Mouse (Mus musculus) kidney, embryonic 15.5 days (tissue): ENCODE results near the gene Gm42906. TPM values are rescaled to one million over a fixed set of nuclear protein-coding genes. Genes with fewer than 3 reads are reported as not detected.

Source experiments
- ATAC-seq: fragments of 200-750 bp; cut with Nextera tagmentation; replicated peaks from 2 replicates; pipeline ENCODE4 v1.8.0; 2017; ENCODE audit warnings: moderate TSS enrichment; ENCODE audit not compliant: low FRiP score
- H3K27ac ChIP-seq: fragments of 300-500 bp; sonication (generic); 2 replicates; pipeline ENCODE4 v1.5.1; 2015; ENCODE audit warnings: mild to moderate bottlenecking, inconsistent platforms
- H3K27me3 ChIP-seq: fragments of 300-500 bp; sonication (generic); 2 replicates; pipeline ENCODE4 v1.6.1; 2015; ENCODE audit warnings: inconsistent platforms
- H3K36me3 ChIP-seq: fragments of 300-500 bp; sonication (generic); 2 replicates; pipeline ENCODE4 v1.6.1; 2015; ENCODE audit warnings: inconsistent platforms
- H3K4me1 ChIP-seq: fragments of 300-500 bp; sonication (generic); 2 replicates; pipeline ENCODE4 v1.6.1; 2015; ENCODE audit warnings: inconsistent platforms
- H3K4me2 ChIP-seq: fragments of 300-500 bp; sonication (generic); 2 replicates; pipeline ENCODE4 v1.6.1; 2015; ENCODE audit warnings: moderate library complexity, mild to moderate bottlenecking, inconsistent platforms
- H3K4me3 ChIP-seq: fragments of 300-500 bp; sonication (generic); replicated peaks from 2 replicates; pipeline ENCODE4 v1.5.1; 2015; ENCODE audit warnings: mild to moderate bottlenecking, inconsistent platforms
- H3K9ac ChIP-seq: fragments of 300-500 bp; sonication (generic); 2 replicates; pipeline ENCODE4 v1.6.1; 2015; ENCODE audit warnings: mild to moderate bottlenecking, inconsistent platforms
- H3K9me3 ChIP-seq: fragments of 300-500 bp; sonication (generic); replicated peaks from 2 replicates; pipeline ENCODE4 v1.6.1; 2016; ENCODE audit warnings: inconsistent platforms
- WGBS: fragments of 180-500 bp; shearing (Covaris S2); methylation state at CpG from one replicate; pipeline ENCODE4 v1.1.7; 2015; ENCODE audit warnings: mixed read lengths; 5-methylcytosine and 5-hydroxymethylcytosine counted together
- polyA plus RNA-seq: library from polyadenylated mRNA; unstranded; fragments of >200 nt; fragmentation: Nextera tagmentation; extraction: Ambion mirVana; gene quantifications from 2 replicates; pipeline ENCODE4 v1.2.1, GENCODE M21; 2015

Gm42906 gene
- polyA plus RNA-seq, 1 experiment from 2014 or later = not detected

- Histone ChIP-seq H3K36me3 (peaks cover 27% of the 10 kb centered on the region), H3K27ac (peak overlapping the region; percentile 49), H3K4me1 (peaks cover 44% of the 10 kb centered on the region), H3K9ac (no peak overlapping the region), H3K9me3 (peaks cover 9% of the 10 kb centered on the region; the same call in 1 of the 2 replicates), H3K27me3 (no peaks in the 10 kb centered on the region), H3K4me2 (no peak overlapping the region), H3K4me3 (no peak overlapping the region)
- 55% methylated on average over 5 of the region's 5 CpGs for WGBS
- no peak for ATAC-seq
Observed at GRCm38 (mm10) chr5:151059772-151060171, 368.2 kb downstream of the Gm42906 start.

GRCm38 (mm10) chr5:151059352-151059751 lies 368.6 kb downstream of the Gm42906 start:
- Histone ChIP-seq H3K27me3 (no peaks in the 10 kb centered on the region), H3K9me3 (peaks cover 9% of the 10 kb centered on the region; the same call in 1 of the 2 replicates), H3K9ac (no peak overlapping the region), H3K4me2 (no peak overlapping the region), H3K4me3 (no peak overlapping the region), H3K36me3 (peaks cover 27% of the 10 kb centered on the region), H3K27ac (peak overlapping the region; percentile 49), H3K4me1 (peaks cover 48% of the 10 kb centered on the region)
- ATAC-seq = no peak
- WGBS = 71% methylated on average over 10 of the region's 10 CpGs

GRCm38 (mm10) chr5:151057716-151058115 lies 370.2 kb downstream of the Gm42906 start:
- Histone ChIP-seq H3K36me3 (peaks cover 19% of the 10 kb centered on the region), H3K27ac (peak overlapping the region; percentile 56; the same call in 1 of the 2 replicates), H3K9ac (no peak overlapping the region), H3K4me2 (no peak overlapping the region), H3K27me3 (no peaks in the 10 kb centered on the region), H3K4me1 (peaks cover 57% of the 10 kb centered on the region), H3K9me3 (peaks cover 9% of the 10 kb centered on the region; the same call in 1 of the 2 replicates), H3K4me3 (no peak overlapping the region)
- ATAC-seq = no peak
- WGBS = 81% methylated on average over 5 of the region's 5 CpGs

- Histone ChIP-seq H3K36me3 (peaks cover 18% of the 10 kb centered on the region), H3K4me3 (no peak overlapping the region), H3K4me1 (peaks cover 57% of the 10 kb centered on the region), H3K27me3 (no peaks in the 10 kb centered on the region), H3K27ac (peak overlapping the region; percentile 67), H3K9ac (no peak overlapping the region), H3K4me2 (no peak overlapping the region), H3K9me3 (0 out of 2 replicates have a peak, but pooled peaks cover 3% of the 10 kb centered on the region)
- ATAC-seq = peak; percentile 53
- whole genome bisulfite sequencing = 49% methylated on average over 6 of the region's 6 CpGs
Observed at GRCm38 (mm10) chr5:151056920-151057294, 371.1 kb downstream of the Gm42906 start.

- Histone ChIP-seq H3K9me3 (no peaks in the 10 kb centered on the region), H3K4me2 (0 out of 2 replicates have a peak overlapping the region, but pooled peaks have one; percentile 7), H3K27ac (peak overlapping the region; percentile 67), H3K36me3 (peaks cover 13% of the 10 kb centered on the region), H3K27me3 (no peaks in the 10 kb centered on the region), H3K4me3 (no peak overlapping the region), H3K9ac (no peak overlapping the region), H3K4me1 (peaks cover 57% of the 10 kb centered on the region)
- ATAC-seq = 0 out of 2 replicates have a peak, but pooled peaks have one; percentile 2
- 51% methylated on average over 12 of the region's 12 CpGs for WGBS
Observed at GRCm38 (mm10) chr5:151056255-151056919, 371.6 kb downstream of the Gm42906 start.

GRCm38 (mm10) chr5:151055426-151056090 lies 372.4 kb downstream of the Gm42906 start:
- no peak for ATAC-seq
- Histone ChIP-seq H3K4me2 (no peak overlapping the region), H3K9me3 (no peaks in the 10 kb centered on the region), H3K27me3 (no peaks in the 10 kb centered on the region), H3K27ac (peak overlapping the region; percentile 67), H3K9ac (no peak overlapping the region), H3K4me1 (peaks cover 53% of the 10 kb centered on the region), H3K4me3 (no peak overlapping the region), H3K36me3 (peaks cover 17% of the 10 kb centered on the region)
- WGBS = 93% methylated on average over 11 of the region's 11 CpGs

GRCm38 (mm10) chr5:151054743-151055114 lies 373.2 kb downstream of the Gm42906 start:
- H3K27me3 ChIP-seq = no peaks in the 10 kb centered on the region
- peak; percentile 38 for ATAC-seq
- peaks cover 19% of the 10 kb centered on the region for H3K36me3 ChIP-seq
- peak overlapping the region; percentile 67 for H3K27ac ChIP-seq
- no peak overlapping the region for H3K4me3 ChIP-seq
- H3K9ac ChIP-seq = no peak overlapping the region
- WGBS = 34% methylated on average over 4 of the region's 4 CpGs
- no peaks in the 10 kb centered on the region for H3K9me3 ChIP-seq
- H3K4me1 ChIP-seq = peaks cover 48% of the 10 kb centered on the region
- no peak overlapping the region for H3K4me2 ChIP-seq

GRCm38 (mm10) chr5:151054100-151054742 lies 373.7 kb downstream of the Gm42906 start:
- Histone ChIP-seq H3K27ac (peak overlapping the region; percentile 67), H3K9ac (no peak overlapping the region), H3K27me3 (no peaks in the 10 kb centered on the region), H3K36me3 (peaks cover 19% of the 10 kb centered on the region), H3K9me3 (no peaks in the 10 kb centered on the region), H3K4me3 (no peak overlapping the region), H3K4me2 (no peak overlapping the region), H3K4me1 (peaks cover 44% of the 10 kb centered on the region)
- 20% methylated on average over 7 of the region's 7 CpGs for WGBS
- peak; percentile 69 for ATAC-seq

- H3K9me3 ChIP-seq = no peaks in the 10 kb centered on the region
- no peak overlapping the region for H3K4me3 ChIP-seq
- peaks cover 42% of the 10 kb centered on the region for H3K4me1 ChIP-seq
- no peak overlapping the region for H3K9ac ChIP-seq
- H3K36me3 ChIP-seq = peaks cover 22% of the 10 kb centered on the region
- H3K27me3 ChIP-seq = no peaks in the 10 kb centered on the region
- 90% methylated on average over 5 of the region's 5 CpGs for WGBS
- peak overlapping the region; percentile 67; the same call in 1 of the 2 replicates for H3K27ac ChIP-seq
- no peak overlapping the region for H3K4me2 ChIP-seq
- ATAC-seq = no peak
Observed at GRCm38 (mm10) chr5:151053190-151053589, 374.8 kb downstream of the Gm42906 start.

GRCm38 (mm10) chr5:151052331-151052730 lies 375.6 kb downstream of the Gm42906 start:
- Histone ChIP-seq H3K4me2 (no peak overlapping the region), H3K4me3 (no peak overlapping the region), H3K4me1 (peaks cover 43% of the 10 kb centered on the region), H3K9ac (no peak overlapping the region), H3K27ac (no peak overlapping the region), H3K27me3 (no peaks in the 10 kb centered on the region), H3K9me3 (no peaks in the 10 kb centered on the region), H3K36me3 (peaks cover 23% of the 10 kb centered on the region)
- ATAC-seq = no peak
- 95% methylated on average over 8 of the region's 8 CpGs for WGBS

- Histone ChIP-seq H3K4me2 (no peak overlapping the region), H3K9me3 (no peaks in the 10 kb centered on the region), H3K9ac (no peak overlapping the region), H3K36me3 (peaks cover 33% of the 10 kb centered on the region), H3K27ac (peak overlapping the region; percentile 5), H3K27me3 (no peaks in the 10 kb centered on the region), H3K4me1 (0 out of 2 replicates have a peak, but pooled peaks cover 6% of the 10 kb centered on the region), H3K4me3 (no peak overlapping the region)
- 54% methylated on average over 12 of the region's 12 CpGs for WGBS
- ATAC-seq = no peak
Observed at GRCm38 (mm10) chr5:151047488-151047887, 380.5 kb downstream of the Gm42906 start.

- H3K27ac ChIP-seq = peak overlapping the region; percentile 5; the same call in 1 of the 2 replicates
- no peaks in the 10 kb centered on the region for H3K9me3 ChIP-seq
- no peak for ATAC-seq
- 62% methylated on average over 7 of the region's 7 CpGs for WGBS
- no peaks in the 10 kb centered on the region for H3K27me3 ChIP-seq
- H3K4me2 ChIP-seq = no peak overlapping the region
- H3K4me3 ChIP-seq = no peak overlapping the region
- H3K4me1 ChIP-seq = 0 out of 2 replicates have a peak, but pooled peaks cover 6% of the 10 kb centered on the region
- no peak overlapping the region for H3K9ac ChIP-seq
- H3K36me3 ChIP-seq = peaks cover 33% of the 10 kb centered on the region
Observed at GRCm38 (mm10) chr5:151046917-151047316, 381.0 kb downstream of the Gm42906 start.
